Mouse (Mus musculus): Measurements from ENCODE around the gene Kpna2. TPM values are rescaled to one million over a fixed set of nuclear protein-coding genes. Genes with fewer than 3 reads are reported as not detected.

Gene Kpna2
- polyA plus RNA-seq, 1 experiment from 2014 or later = 137 TPM

- Histone ChIP-seq H3K4me3 (ENCODE audit: low read depth, low read length) (no peak overlapping the region), H3K27ac (ENCODE audit: low read length) (no peak overlapping the region), H3K36me3 (ENCODE audit: control insufficient read depth, insufficient read depth, low read length) (no peaks in the 10 kb centered on the region), H3K9ac (ENCODE audit: low read depth, low read length) (no peak overlapping the region), H3K4me2 (ENCODE audit: low read length) (no peak overlapping the region), H3K27me3 (ENCODE audit: control insufficient read depth, insufficient read depth, low read depth, low read length) (no peaks in the 10 kb centered on the region), H3K4me1 (ENCODE audit: control insufficient read depth, insufficient read depth, low read length) (no peaks in the 10 kb centered on the region), H3K9me3 (replicated peaks; ENCODE audit: control insufficient read depth, low read length, poor library complexity, severe bottlenecking) (no peaks in the 10 kb centered on the region)
- no peak for ATAC-seq
- WGBS = 87% methylated on average over 8 of the region's 8 CpGs
Observed at GRCm38 (mm10) chr11:106976194-106976593, 23.1 kb downstream of the Kpna2 start.

- no peaks in the 10 kb centered on the region for H3K27me3 ChIP-seq (ENCODE audit: control insufficient read depth, insufficient read depth, low read depth, low read length)
- no peak overlapping the region for H3K4me3 ChIP-seq (ENCODE audit: low read depth, low read length)
- ATAC-seq = no peak
- no peaks in the 10 kb centered on the region for H3K36me3 ChIP-seq (ENCODE audit: control insufficient read depth, insufficient read depth, low read length)
- no peaks in the 10 kb centered on the region for H3K9me3 ChIP-seq (replicated peaks; ENCODE audit: control insufficient read depth, low read length, poor library complexity, severe bottlenecking)
- 71% methylated on average over 8 of the region's 8 CpGs for WGBS
- H3K9ac ChIP-seq (ENCODE audit: low read depth, low read length) = no peak overlapping the region
- H3K4me2 ChIP-seq (ENCODE audit: low read length) = no peak overlapping the region
- H3K4me1 ChIP-seq (ENCODE audit: control insufficient read depth, insufficient read depth, low read length) = no peaks in the 10 kb centered on the region
- no peak overlapping the region for H3K27ac ChIP-seq (ENCODE audit: low read length)
Observed at GRCm38 (mm10) chr11:106975419-106976177, 23.7 kb downstream of the Kpna2 start.

- ATAC-seq = no peak
- Histone ChIP-seq H3K9me3 (replicated peaks; ENCODE audit: control insufficient read depth, low read length, poor library complexity, severe bottlenecking) (no peaks in the 10 kb centered on the region), H3K9ac (ENCODE audit: low read depth, low read length) (no peak overlapping the region), H3K36me3 (ENCODE audit: control insufficient read depth, insufficient read depth, low read length) (no peaks in the 10 kb centered on the region), H3K27ac (ENCODE audit: low read length) (no peak overlapping the region), H3K4me2 (ENCODE audit: low read length) (no peak overlapping the region), H3K4me3 (ENCODE audit: low read depth, low read length) (no peak overlapping the region), H3K4me1 (ENCODE audit: control insufficient read depth, insufficient read depth, low read length) (no peaks in the 10 kb centered on the region), H3K27me3 (ENCODE audit: control insufficient read depth, insufficient read depth, low read depth, low read length) (no peaks in the 10 kb centered on the region)
- WGBS = 83% methylated on average over 2 of the region's 2 CpGs
Observed at GRCm38 (mm10) chr11:106974440-106974839, 24.9 kb downstream of the Kpna2 start.

GRCm38 (mm10) chr11:106973016-106973415 lies 26.3 kb downstream of the Kpna2 start:
- H3K27me3 ChIP-seq (ENCODE audit: control insufficient read depth, insufficient read depth, low read depth, low read length) = no peaks in the 10 kb centered on the region
- H3K27ac ChIP-seq (ENCODE audit: low read length) = no peak overlapping the region
- no peak overlapping the region for H3K4me3 ChIP-seq (ENCODE audit: low read depth, low read length)
- no peak overlapping the region for H3K4me2 ChIP-seq (ENCODE audit: low read length)
- no peak for ATAC-seq
- no peak overlapping the region for H3K9ac ChIP-seq (ENCODE audit: low read depth, low read length)
- WGBS = 90% methylated on average over 5 of the region's 5 CpGs
- no peaks in the 10 kb centered on the region for H3K9me3 ChIP-seq (replicated peaks; ENCODE audit: control insufficient read depth, low read length, poor library complexity, severe bottlenecking)
- H3K36me3 ChIP-seq (ENCODE audit: control insufficient read depth, insufficient read depth, low read length) = no peaks in the 10 kb centered on the region
- no peaks in the 10 kb centered on the region for H3K4me1 ChIP-seq (ENCODE audit: control insufficient read depth, insufficient read depth, low read length)

- Histone ChIP-seq H3K4me3 (ENCODE audit: low read depth, low read length) (no peak overlapping the region), H3K27ac (ENCODE audit: low read length) (no peak overlapping the region), H3K9ac (ENCODE audit: low read depth, low read length) (no peak overlapping the region), H3K27me3 (ENCODE audit: control insufficient read depth, insufficient read depth, low read depth, low read length) (no peaks in the 10 kb centered on the region), H3K36me3 (ENCODE audit: control insufficient read depth, insufficient read depth, low read length) (no peaks in the 10 kb centered on the region), H3K9me3 (replicated peaks; ENCODE audit: control insufficient read depth, low read length, poor library complexity, severe bottlenecking) (no peaks in the 10 kb centered on the region), H3K4me1 (ENCODE audit: control insufficient read depth, insufficient read depth, low read length) (no peaks in the 10 kb centered on the region), H3K4me2 (ENCODE audit: low read length) (no peak overlapping the region)
- WGBS = 95% methylated on average over 8 of the region's 8 CpGs
- no peak for ATAC-seq
Observed at GRCm38 (mm10) chr11:106969798-106970197, 29.5 kb downstream of the Kpna2 start.

GRCm38 (mm10) chr11:106967630-106968029 lies 31.7 kb downstream of the Kpna2 start:
- ATAC-seq = no peak

GRCm38 (mm10) chr11:106965881-106966280 lies 33.5 kb downstream of the Kpna2 start:
- ATAC-seq = no peak
- Histone ChIP-seq H3K4me1 (ENCODE audit: control insufficient read depth, insufficient read depth, low read length) (no peaks in the 10 kb centered on the region), H3K9me3 (replicated peaks; ENCODE audit: control insufficient read depth, low read length, poor library complexity, severe bottlenecking) (no peaks in the 10 kb centered on the region), H3K4me3 (ENCODE audit: low read depth, low read length) (no peak overlapping the region), H3K4me2 (ENCODE audit: low read length) (no peak overlapping the region), H3K27ac (ENCODE audit: low read length) (no peak overlapping the region), H3K36me3 (ENCODE audit: control insufficient read depth, insufficient read depth, low read length) (no peaks in the 10 kb centered on the region), H3K27me3 (ENCODE audit: control insufficient read depth, insufficient read depth, low read depth, low read length) (no peaks in the 10 kb centered on the region), H3K9ac (ENCODE audit: low read depth, low read length) (no peak overlapping the region)
- 88% methylated on average over 4 of the region's 4 CpGs for WGBS

More at GRCm38 (mm10) chr11:106967630-106968029, 31.7 kb downstream of the Kpna2 start:
- H3K4me3 ChIP-seq (ENCODE audit: low read depth, low read length) = no peak overlapping the region
- no peak overlapping the region for H3K4me2 ChIP-seq (ENCODE audit: low read length)
- H3K4me1 ChIP-seq (ENCODE audit: control insufficient read depth, insufficient read depth, low read length) = no peaks in the 10 kb centered on the region
- H3K27me3 ChIP-seq (ENCODE audit: control insufficient read depth, insufficient read depth, low read depth, low read length) = no peaks in the 10 kb centered on the region
- 82% methylated on average over 10 of the region's 10 CpGs for WGBS
- H3K9ac ChIP-seq (ENCODE audit: low read depth, low read length) = no peak overlapping the region
- H3K36me3 ChIP-seq (ENCODE audit: control insufficient read depth, insufficient read depth, low read length) = no peaks in the 10 kb centered on the region
- no peaks in the 10 kb centered on the region for H3K9me3 ChIP-seq (replicated peaks; ENCODE audit: control insufficient read depth, low read length, poor library complexity, severe bottlenecking)
- no peak overlapping the region for H3K27ac ChIP-seq (ENCODE audit: low read length)

- H3K9ac ChIP-seq (ENCODE audit: low read depth, low read length) = no peak overlapping the region
- no peaks in the 10 kb centered on the region for H3K4me1 ChIP-seq (ENCODE audit: control insufficient read depth, insufficient read depth, low read length)
- H3K27me3 ChIP-seq (ENCODE audit: control insufficient read depth, insufficient read depth, low read depth, low read length) = no peaks in the 10 kb centered on the region
- WGBS = 87% methylated on average over 9 of the region's 9 CpGs
- ATAC-seq = no peak
- H3K4me2 ChIP-seq (ENCODE audit: low read length) = no peak overlapping the region
- no peaks in the 10 kb centered on the region for H3K9me3 ChIP-seq (replicated peaks; ENCODE audit: control insufficient read depth, low read length, poor library complexity, severe bottlenecking)
- no peak overlapping the region for H3K4me3 ChIP-seq (ENCODE audit: low read depth, low read length)
- H3K27ac ChIP-seq (ENCODE audit: low read length) = no peak overlapping the region
- no peaks in the 10 kb centered on the region for H3K36me3 ChIP-seq (ENCODE audit: control insufficient read depth, insufficient read depth, low read length)
Observed at GRCm38 (mm10) chr11:106962310-106962709, 37.0 kb downstream of the Kpna2 start.

GRCm38 (mm10) chr11:106961471-106962081 lies 37.8 kb downstream of the Kpna2 start:
- H3K4me3 ChIP-seq (ENCODE audit: low read depth, low read length) = no peak overlapping the region
- no peaks in the 10 kb centered on the region for H3K4me1 ChIP-seq (ENCODE audit: control insufficient read depth, insufficient read depth, low read length)
- WGBS = 79% methylated on average over 13 of the region's 13 CpGs
- no peak overlapping the region for H3K4me2 ChIP-seq (ENCODE audit: low read length)
- no peaks in the 10 kb centered on the region for H3K9me3 ChIP-seq (replicated peaks; ENCODE audit: control insufficient read depth, low read length, poor library complexity, severe bottlenecking)
- no peaks in the 10 kb centered on the region for H3K36me3 ChIP-seq (ENCODE audit: control insufficient read depth, insufficient read depth, low read length)
- no peaks in the 10 kb centered on the region for H3K27me3 ChIP-seq (ENCODE audit: control insufficient read depth, insufficient read depth, low read depth, low read length)
- no peak overlapping the region for H3K9ac ChIP-seq (ENCODE audit: low read depth, low read length)
- no peak overlapping the region for H3K27ac ChIP-seq (ENCODE audit: low read length)
- no peak for ATAC-seq
